Mouse (Mus musculus) heart, embryonic 13.5 days (tissue): Measurements from ENCODE around the gene Peli3. TPM values are rescaled to one million over a fixed set of nuclear protein-coding genes. Genes with fewer than 3 reads are reported as not detected.
"Not testable (repeated sequence)": the region's sequence is repeated elsewhere in the genome, so short reads cannot be mapped to it uniquely, and the experiment has no call there.

Source experiments
- ATAC-seq: fragments of 200-750 bp; cut with Nextera tagmentation; 2 replicates; pipeline ENCODE4 v1.8.0; 2017; ENCODE audit warnings: moderate TSS enrichment; ENCODE audit not compliant: insufficient number of reproducible peaks, low FRiP score, low TSS enrichment; ENCODE audit errors: extremely low read depth
- H3K27ac ChIP-seq: fragments of 300-500 bp; sonication (generic); replicated peaks from 2 replicates; pipeline ENCODE4 v1.5.1; 2015; ENCODE audit warnings: moderate library complexity, mild to moderate bottlenecking, inconsistent platforms
- H3K27me3 ChIP-seq: fragments of 300-500 bp; sonication (generic); replicated peaks from 2 replicates; pipeline ENCODE4 v1.6.1; 2015; ENCODE audit warnings: mild to moderate bottlenecking, inconsistent platforms
- H3K36me3 ChIP-seq: fragments of 300-500 bp; sonication (generic); 2 replicates; pipeline ENCODE4 v1.6.1; 2015; ENCODE audit warnings: mild to moderate bottlenecking, inconsistent platforms
- H3K4me1 ChIP-seq: fragments of 300-500 bp; sonication (generic); 2 replicates; pipeline ENCODE4 v1.6.1; 2015; ENCODE audit warnings: inconsistent platforms
- H3K4me2 ChIP-seq: fragments of 300-500 bp; sonication (generic); 2 replicates; pipeline ENCODE4 v1.6.1; 2015; ENCODE audit warnings: inconsistent platforms, mild to moderate bottlenecking, moderate library complexity
- H3K4me3 ChIP-seq: fragments of 300-500 bp; sonication (generic); 2 replicates; pipeline ENCODE4 v1.5.1; 2015; ENCODE audit warnings: moderate library complexity, mild to moderate bottlenecking, inconsistent platforms
- H3K9ac ChIP-seq: fragments of 300-500 bp; sonication (generic); 2 replicates; pipeline ENCODE4 v1.6.1; 2015; ENCODE audit warnings: inconsistent platforms, mild to moderate bottlenecking, moderate library complexity
- H3K9me3 ChIP-seq: fragments of 300-500 bp; sonication (generic); 2 replicates; pipeline ENCODE4 v1.6.1; 2016; ENCODE audit warnings: inconsistent platforms
- WGBS: fragments of 180-500 bp; shearing (Covaris S2); methylation state at CpG from one replicate; pipeline ENCODE4 v1.1.7; 2015; ENCODE audit warnings: mixed read lengths; 5-methylcytosine and 5-hydroxymethylcytosine counted together
- polyA plus RNA-seq: library from polyadenylated mRNA; unstranded; fragments of >200 nt; fragmentation: Nextera tagmentation; extraction: Ambion mirVana; gene quantifications from 2 replicates; pipeline ENCODE4 v1.2.1, GENCODE M21; 2015

Gene Peli3
- 0.99 and 1.0 TPM in 2 replicates for polyA plus RNA-seq

DNA sequence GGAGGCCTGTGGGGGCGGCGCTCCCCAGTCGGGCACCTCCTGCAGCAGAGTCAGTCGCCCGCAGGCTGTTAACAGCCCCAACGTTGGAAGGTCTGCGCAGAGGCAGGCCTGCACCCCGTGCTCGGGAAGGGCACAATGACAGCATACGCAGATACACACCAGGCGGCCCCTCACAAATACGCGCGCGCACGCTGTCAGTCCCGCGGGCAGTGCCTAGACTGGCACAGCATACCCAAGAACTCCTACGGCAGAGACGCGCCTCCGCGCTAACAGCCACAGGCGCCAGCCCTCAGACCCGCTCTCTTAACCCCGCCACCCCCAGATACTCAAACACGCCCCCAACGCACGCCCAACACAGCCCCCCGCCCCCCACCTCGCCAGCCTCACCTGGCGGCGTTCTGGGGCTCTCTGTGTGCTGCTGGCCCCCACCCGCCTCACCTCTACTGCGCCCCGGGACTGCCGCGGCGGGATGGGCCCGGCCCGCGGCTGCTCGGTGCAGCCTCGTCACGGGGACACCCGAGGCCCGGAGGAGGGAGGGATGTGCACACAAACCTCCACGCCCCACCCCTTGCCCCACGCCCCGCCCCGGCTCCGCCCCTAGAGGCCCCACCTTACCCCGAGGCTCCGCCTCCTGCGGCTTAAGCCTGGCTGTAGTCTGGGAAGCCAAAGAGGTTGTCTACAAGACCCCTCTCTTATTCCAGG lies at the start of gene Peli3:
Gene Peli3 (minus strand): TSS at position 577 of the 702 bp plus-strand sequence.
- peak; percentile 94 for ATAC-seq
- Histone ChIP-seq H3K4me3 (peak within 1 kb of the TSS; percentile 61), H3K4me1 (peaks cover 11% of the 10 kb centered on the region), H3K9ac (peak within 1 kb of the TSS; percentile 76), H3K9me3 (no peaks in the 10 kb centered on the region), H3K27ac (no peak within 1 kb of the TSS), H3K27me3 (peaks cover 50% of the 10 kb centered on the region), H3K36me3 (no peaks in the 10 kb centered on the region), H3K4me2 (peak within 1 kb of the TSS; percentile 83)
- under 1% methylated on average over 55 of the region's 55 CpGs for WGBS

DNA sequence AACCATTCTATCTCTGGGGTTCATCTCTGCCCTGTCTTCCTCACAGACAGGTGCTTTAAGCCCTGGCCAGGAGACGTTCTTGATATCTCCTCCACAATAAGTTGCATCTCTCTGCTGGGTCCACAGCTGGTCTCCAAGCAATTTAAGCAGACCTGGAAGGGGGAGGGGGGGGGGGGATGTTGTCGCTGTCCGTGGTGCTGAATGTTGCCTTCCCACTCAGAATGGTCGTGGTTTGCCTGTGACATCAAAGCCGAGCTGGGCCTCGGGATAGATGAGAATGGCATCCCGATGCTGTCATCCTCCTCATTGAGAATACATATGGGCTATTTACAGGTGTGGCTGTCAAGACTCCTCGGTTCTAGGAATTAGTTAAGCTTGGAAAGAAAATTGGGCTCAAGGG lies 49.4 kb upstream of the Peli3 start:
- Histone ChIP-seq H3K36me3 (no peaks in the 10 kb centered on the region), H3K27me3 (peaks cover 54% of the 10 kb centered on the region), H3K9me3 (no peaks in the 10 kb centered on the region), H3K4me2 (peak overlapping the region; percentile 48), H3K4me3 (0 out of 2 replicates have a peak overlapping the region, but pooled peaks have one; percentile 3), H3K27ac (peak overlapping the region; percentile 73), H3K9ac (no peak overlapping the region), H3K4me1 (peaks cover 51% of the 10 kb centered on the region)
- WGBS, result 13% methylated on average over 8 of the region's 8 CpGs
- ATAC-seq, result no peak

DNA sequence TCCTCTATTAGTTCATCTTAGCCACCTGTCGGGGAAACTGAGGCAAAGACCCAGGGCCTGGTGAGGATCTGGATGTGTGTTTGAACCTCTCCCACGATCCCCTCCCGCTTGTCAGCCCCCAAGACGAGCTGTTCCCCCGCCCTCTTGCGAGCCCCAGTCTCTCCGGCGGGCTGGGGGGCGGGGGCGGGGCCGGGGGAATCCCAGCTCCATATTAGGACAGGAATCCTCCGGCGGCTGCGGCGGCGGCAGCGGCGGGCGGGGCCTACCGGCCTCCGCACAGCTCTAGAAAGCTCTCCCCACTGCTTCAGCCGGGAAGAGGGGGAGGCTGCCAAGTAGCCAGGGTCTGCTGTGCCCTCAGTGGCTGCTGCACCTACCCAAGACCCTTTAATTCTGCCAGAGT lies 47.8 kb upstream of the Peli3 start:
- Histone ChIP-seq H3K36me3 (peaks cover 6% of the 10 kb centered on the region; the same call in 1 of the 2 replicates), H3K9ac (no peak overlapping the region), H3K9me3 (no peaks in the 10 kb centered on the region), H3K4me3 (peak overlapping the region; percentile 27), H3K4me2 (peak overlapping the region; percentile 62), H3K27me3 (peaks cover 62% of the 10 kb centered on the region), H3K27ac (no peak overlapping the region), H3K4me1 (peaks cover 51% of the 10 kb centered on the region)
- no peak for ATAC-seq
- WGBS, result 1% methylated on average over 19 of the region's 22 CpGs

DNA sequence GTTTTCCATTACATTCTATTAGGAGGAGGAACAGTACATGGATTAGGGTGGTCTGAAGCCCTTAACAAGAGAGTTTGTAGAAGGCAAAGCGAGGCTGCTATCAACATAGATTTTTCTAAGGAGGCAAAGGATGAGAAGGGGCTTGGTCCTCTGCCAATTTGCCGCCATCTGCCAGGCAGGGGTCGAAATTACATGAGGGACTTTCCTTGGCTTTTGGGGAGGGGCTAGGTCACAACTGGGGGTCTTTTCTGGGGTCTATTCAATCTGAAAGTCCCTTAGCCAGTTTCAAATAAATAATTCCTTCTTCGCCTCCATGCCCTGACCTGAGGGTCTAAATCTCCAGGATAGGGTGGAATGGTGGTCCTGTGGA lies 47.3 kb upstream of the Peli3 start, which contains the start of gene Npas4:
Gene Npas4 (minus strand): TSS at position 61 of the 370 bp plus-strand sequence.
- no peak within 1 kb of the TSS for H3K9ac ChIP-seq
- ATAC-seq, result no peak
- 21% methylated on average over 4 of the region's 4 CpGs for WGBS
- H3K27me3 ChIP-seq, result peaks cover 66% of the 10 kb centered on the region
- H3K27ac ChIP-seq, result no peak within 1 kb of the TSS
- peak within 1 kb of the TSS; percentile 27 for H3K4me3 ChIP-seq
- peaks cover 6% of the 10 kb centered on the region; the same call in 1 of the 2 replicates for H3K36me3 ChIP-seq
- H3K9me3 ChIP-seq, result no peaks in the 10 kb centered on the region
- H3K4me2 ChIP-seq, result peak within 1 kb of the TSS; percentile 62
- peaks cover 51% of the 10 kb centered on the region for H3K4me1 ChIP-seq

DNA sequence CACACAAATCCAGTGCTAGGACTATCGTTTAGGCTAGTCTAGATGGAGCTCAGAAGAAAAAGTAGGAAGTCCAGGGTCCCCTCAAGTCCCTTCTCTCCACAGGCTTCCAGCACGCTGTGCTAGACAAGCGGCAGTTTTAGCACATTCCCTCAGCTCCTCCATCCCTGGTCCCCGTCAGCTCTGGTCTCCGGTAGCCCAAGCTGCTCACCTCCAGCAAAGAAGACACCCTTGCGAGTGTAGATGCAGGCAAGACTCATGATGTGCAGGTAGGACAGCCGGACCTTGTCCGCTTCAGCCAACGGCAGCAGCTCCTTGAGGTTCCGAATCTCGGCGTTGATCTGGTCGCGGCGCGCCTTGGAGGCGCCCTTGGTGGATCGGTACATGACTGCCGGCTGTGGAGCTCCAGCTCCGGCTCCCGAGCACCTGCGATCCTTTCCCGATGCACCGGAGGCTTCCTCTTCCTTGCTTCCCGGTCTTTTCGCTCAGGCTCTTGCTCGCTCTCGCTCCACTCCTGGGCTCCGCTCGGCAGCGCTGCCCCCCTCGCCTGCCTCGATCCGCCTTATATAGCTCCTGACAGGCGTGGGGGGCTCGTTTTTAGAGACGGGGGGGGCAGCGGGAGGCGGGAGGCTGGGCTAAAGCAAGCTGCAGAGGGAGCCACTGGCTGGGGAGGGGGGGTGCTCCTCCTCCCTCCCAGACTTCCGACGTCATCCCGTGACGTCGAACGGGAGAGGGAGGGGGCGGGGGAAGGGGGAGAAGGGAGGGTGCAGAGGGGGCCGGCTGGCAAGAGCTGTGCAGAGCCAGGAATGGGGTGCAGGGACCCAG lies 46.7 kb upstream of the Peli3 start:
- Histone ChIP-seq H3K9ac (no peak overlapping the region), H3K27me3 (peaks cover 71% of the 10 kb centered on the region), H3K27ac (no peak overlapping the region), H3K4me2 (peak overlapping the region; percentile 62), H3K9me3 (no peaks in the 10 kb centered on the region), H3K4me3 (no peak overlapping the region), H3K4me1 (peaks cover 48% of the 10 kb centered on the region), H3K36me3 (peaks cover 6% of the 10 kb centered on the region; the same call in 1 of the 2 replicates)
- WGBS, result 15% methylated on average over 47 of the region's 47 CpGs
- ATAC-seq, result no peak

DNA sequence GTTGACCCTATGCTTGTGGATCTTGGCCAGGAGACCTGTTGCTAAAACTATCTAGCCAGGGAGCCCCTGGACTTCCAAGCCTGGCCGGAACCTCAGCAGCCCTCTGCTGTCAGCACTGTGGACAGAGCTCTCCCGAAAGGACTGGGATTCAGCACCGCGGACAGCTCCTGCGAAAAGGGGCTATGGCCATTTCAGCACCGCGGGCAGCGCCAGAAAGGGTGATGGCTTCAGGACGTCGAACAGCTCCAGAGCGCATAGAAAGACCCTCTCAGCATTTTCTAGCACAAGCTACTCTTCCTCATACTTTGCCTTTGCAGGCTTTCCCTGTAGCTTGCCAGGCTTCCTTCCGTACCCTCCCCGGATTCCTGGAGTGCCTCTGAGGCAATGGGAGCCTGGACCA lies 46.1 kb upstream of the Peli3 start:
- ATAC-seq, result no peak
- Histone ChIP-seq H3K4me1 (peaks cover 42% of the 10 kb centered on the region), H3K27me3 (peaks cover 75% of the 10 kb centered on the region), H3K9me3 (no peaks in the 10 kb centered on the region), H3K9ac (no peak overlapping the region), H3K4me3 (no peak overlapping the region), H3K27ac (no peak overlapping the region), H3K4me2 (no peak overlapping the region), H3K36me3 (peaks cover 6% of the 10 kb centered on the region; the same call in 1 of the 2 replicates)
- 3% methylated on average over 13 of the region's 13 CpGs for WGBS

DNA sequence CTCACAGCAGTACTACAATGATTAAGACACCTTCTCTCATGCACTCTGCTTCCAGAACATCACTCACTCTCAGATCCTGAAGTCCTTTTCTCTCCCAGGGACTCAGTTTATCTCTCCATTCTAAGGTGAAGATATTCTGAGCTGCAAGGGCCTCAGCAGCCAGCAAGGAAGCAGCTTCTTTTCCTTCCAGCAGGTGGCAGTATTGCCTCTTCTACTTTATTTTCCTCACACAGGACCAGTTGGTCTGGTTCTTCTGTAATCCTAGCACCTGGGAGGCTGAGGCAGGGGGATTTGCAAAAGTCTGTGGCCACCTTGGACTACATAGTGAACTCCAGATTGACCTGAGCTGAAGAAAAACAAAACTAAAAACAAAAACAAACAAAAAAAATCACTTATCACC lies 38.8 kb upstream of the Peli3 start:
- no peak overlapping the region for H3K4me3 ChIP-seq
- H3K27me3 ChIP-seq, result peaks cover 49% of the 10 kb centered on the region
- no peak for ATAC-seq
- no peaks in the 10 kb centered on the region for H3K9me3 ChIP-seq
- H3K36me3 ChIP-seq, result peaks cover 6% of the 10 kb centered on the region; the same call in 1 of the 2 replicates
- H3K4me2 ChIP-seq, result no peak overlapping the region
- no peaks in the 10 kb centered on the region for H3K4me1 ChIP-seq
- no peak overlapping the region for H3K27ac ChIP-seq
- no peak overlapping the region for H3K9ac ChIP-seq

DNA sequence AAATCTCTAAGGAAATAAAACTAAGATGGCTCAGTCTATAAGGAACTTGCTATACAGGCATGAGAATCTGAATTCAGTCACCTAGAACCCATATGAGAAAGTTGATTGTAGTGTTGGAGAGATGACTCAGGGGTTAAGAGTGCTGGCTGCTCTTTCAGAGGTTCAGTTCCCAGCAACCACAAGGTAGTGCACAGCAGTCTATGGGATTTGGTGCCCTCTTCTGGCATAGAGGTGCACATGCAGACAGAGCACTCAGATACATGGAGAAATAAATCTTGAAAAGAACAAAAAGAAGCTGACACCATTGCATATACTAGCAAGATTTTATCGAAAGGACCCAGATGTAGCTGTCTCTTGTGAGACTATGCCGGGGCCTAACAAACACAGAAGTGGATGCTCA lies 25.3 kb upstream of the Peli3 start:
- ATAC-seq, result no peak
- no peak overlapping the region for H3K4me2 ChIP-seq
- 82% methylated on average over 2 of the region's 2 CpGs for WGBS

DNA sequence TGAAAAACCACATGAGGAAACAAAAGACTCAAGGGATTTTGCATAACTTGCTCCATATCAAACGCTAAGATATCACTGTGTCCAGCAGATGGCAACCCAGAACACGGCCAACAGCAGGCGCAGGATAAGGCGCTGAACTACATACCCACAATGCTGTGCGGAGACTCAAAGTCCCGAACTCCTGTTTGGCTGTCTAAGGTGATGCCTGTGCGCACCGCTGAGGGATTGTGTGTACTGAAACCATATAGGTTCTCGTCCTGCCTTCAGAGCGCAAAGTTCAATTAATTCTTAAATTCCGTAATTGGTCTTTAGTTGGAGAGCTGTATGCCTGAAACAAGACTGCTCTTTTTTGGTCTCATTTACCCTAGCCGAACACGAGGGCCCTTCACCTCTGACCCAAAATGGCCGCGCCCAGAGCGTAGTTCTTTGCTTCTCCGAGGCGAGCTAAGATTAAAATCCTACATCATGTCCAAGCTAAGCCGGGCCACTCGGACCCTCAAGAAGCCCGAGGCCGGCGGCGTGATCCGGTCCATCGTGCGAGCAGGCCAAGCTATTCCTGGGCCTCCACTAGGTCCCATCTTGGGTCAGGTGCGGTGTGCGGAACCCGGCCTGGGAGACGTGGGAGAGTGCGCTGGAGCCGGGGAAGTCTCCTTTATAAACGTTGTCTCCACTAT lies 19.1 kb upstream of the Peli3 start, which contains the start of gene Mrpl11:
Gene Mrpl11 (plus strand): TSS at position 220 of the 674 bp plus-strand sequence.
- Histone ChIP-seq H3K27ac (peak within 1 kb of the TSS; percentile 80), H3K27me3 (peaks cover 8% of the 10 kb centered on the region), H3K9me3 (no peaks in the 10 kb centered on the region), H3K9ac (peak within 1 kb of the TSS; percentile 91), H3K4me2 (peak within 1 kb of the TSS; percentile 79), H3K4me1 (peaks cover 14% of the 10 kb centered on the region), H3K4me3 (peak within 1 kb of the TSS; percentile 83), H3K36me3 (peaks cover 33% of the 10 kb centered on the region)
- under 1% methylated on average over 34 of the region's 34 CpGs for WGBS
- ATAC-seq, result peak; percentile 82

More for the DNA sequence above, 25.3 kb upstream of the Peli3 start:
- H3K9ac ChIP-seq, result no peak overlapping the region
- H3K9me3 ChIP-seq, result no peaks in the 10 kb centered on the region
- H3K27me3 ChIP-seq, result no peaks in the 10 kb centered on the region
- H3K4me1 ChIP-seq, result peaks cover 2% of the 10 kb centered on the region; the same call in 1 of the 2 replicates
- peaks cover 43% of the 10 kb centered on the region for H3K36me3 ChIP-seq
- no peak overlapping the region for H3K27ac ChIP-seq
- no peak overlapping the region for H3K4me3 ChIP-seq

DNA sequence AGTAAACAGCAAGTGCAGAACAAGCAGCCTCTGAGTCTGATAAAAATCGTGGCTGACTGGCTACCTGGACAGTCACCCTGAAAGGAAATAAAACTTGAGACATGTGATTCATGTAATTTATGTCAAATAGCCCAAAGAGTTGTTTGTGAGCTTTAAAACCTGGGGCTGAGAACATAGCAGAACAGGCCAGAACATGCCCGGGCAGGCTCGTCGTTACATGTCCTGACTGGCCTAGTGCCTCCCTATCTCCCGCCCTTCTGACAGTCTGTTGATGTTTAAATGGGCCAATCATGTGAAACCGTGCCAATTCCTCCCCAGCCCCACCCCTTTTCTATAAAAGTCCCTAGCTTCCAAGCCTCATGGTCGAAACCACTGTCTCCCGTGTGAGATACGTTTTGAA lies 5.7 kb upstream of the Peli3 start:
- not testable (repeated sequence) for H3K36me3 ChIP-seq, H3K27ac ChIP-seq, H3K9ac ChIP-seq, H3K4me1 ChIP-seq, H3K4me3 ChIP-seq, H3K9me3 ChIP-seq, H3K4me2 ChIP-seq, ATAC-seq
- 77% methylated on average over 9 of the region's 9 CpGs for WGBS
- peaks cover 16% of the 10 kb centered on the region for H3K27me3 ChIP-seq

DNA sequence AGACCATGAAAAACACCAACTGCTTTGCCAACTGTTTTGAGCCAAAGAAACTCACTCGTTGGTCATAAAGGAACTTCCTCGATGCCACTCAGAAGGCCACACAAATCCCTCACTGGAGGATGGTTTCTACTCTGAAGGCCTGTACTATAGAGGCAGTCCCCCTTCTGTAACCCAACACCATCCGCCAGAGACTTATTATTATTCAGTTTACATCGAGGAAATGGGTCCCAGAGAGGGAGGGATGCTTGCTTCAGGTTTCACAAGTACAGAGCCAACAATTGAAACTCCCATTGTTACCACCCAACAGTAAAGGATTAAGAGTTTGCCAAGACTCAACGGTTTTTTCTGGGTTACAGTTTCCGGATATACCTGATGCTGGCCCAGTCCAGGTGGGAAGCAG lies 2.6 kb upstream of the Peli3 start:
- no peaks in the 10 kb centered on the region for H3K9me3 ChIP-seq
- H3K9ac ChIP-seq, result no peak overlapping the region
- ATAC-seq, result no peak
- H3K36me3 ChIP-seq, result no peaks in the 10 kb centered on the region
- peaks cover 41% of the 10 kb centered on the region for H3K27me3 ChIP-seq
- no peak overlapping the region for H3K4me3 ChIP-seq
- 49% methylated on average over 6 of the region's 6 CpGs for WGBS
- peaks cover 13% of the 10 kb centered on the region for H3K4me1 ChIP-seq
- no peak overlapping the region for H3K27ac ChIP-seq
- no peak overlapping the region for H3K4me2 ChIP-seq
